Mouse (Mus musculus) activated CD4-positive, CD25-positive, alpha-beta regulatory T cell, adult 4 months (primary cell): ENCODE results near the gene Ppp1r21. TPM values are rescaled to one million over a fixed set of nuclear protein-coding genes. Genes with fewer than 3 reads are reported as not detected.

Experiments
- ATAC-seq: one replicate; pipeline ENCODE4 v1.8.0; 2017
- polyA plus RNA-seq, 2 experiments: library from polyadenylated mRNA; unstranded; fragments of 100-300 nt; shearing (Covaris generic); gene quantifications; one replicate each; pipeline ENCODE4 v1.2.1; 2017

Gene Ppp1r21
- polyA plus RNA-seq, 2 experiments from 2014 or later, result 21.8 to 34.3 TPM

DNA sequence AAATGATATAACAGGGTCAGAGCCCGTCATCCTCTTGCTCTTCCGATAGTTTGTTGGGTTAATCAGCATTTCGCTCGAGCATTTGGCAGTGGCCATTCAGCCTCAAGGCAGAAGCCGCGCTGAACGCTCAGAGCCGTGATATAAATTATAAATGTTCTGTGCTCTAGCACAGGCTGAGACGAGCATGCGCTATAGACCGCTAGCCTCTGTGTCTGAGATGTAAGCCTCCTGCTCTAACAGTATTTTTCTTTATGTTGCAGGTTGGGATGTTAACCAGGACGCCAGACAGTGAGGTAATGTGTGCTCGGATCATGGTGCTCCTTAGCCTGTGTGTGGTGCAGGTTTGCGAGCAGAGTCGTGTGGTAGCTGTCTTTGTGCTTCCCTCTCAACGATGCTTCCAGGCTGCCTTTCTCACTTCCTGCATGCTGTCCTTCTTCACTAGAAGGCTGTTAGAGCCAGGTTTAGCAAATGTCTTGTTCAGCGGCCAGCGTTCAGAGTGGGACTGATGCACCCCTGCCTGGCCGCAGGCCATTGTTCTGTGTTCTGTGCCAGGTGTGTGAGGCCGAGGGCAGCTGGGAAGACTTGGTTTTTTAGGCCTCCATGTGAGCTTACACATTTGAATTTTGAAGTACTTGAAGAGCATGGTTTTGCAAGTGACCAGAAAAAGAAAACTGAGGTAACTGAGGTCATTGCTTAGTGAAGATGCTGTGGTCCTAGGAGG lies 48.8 kb downstream of the Ppp1r21 start:
- ATAC-seq, result no peak

DNA sequence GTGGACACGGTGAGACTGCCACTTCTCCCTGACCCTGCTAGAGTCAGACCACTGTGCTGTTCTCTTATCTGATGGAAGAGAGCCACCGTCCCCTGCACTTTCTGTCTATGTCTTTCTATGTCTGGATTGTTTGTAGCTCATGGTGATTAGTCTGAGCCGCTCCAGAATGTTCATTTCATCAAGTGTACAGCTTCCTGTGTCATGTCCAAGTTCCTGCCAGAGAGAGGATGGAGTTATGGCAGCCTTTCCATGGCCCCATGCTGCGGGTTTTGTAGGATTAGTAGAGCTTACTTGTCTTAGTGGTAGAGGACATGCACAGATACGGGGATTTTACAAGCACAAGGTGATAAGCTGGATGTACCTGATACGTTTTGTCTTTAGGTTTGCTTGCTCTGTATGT lies 50.6 kb downstream of the Ppp1r21 start:
- no peak for ATAC-seq

DNA sequence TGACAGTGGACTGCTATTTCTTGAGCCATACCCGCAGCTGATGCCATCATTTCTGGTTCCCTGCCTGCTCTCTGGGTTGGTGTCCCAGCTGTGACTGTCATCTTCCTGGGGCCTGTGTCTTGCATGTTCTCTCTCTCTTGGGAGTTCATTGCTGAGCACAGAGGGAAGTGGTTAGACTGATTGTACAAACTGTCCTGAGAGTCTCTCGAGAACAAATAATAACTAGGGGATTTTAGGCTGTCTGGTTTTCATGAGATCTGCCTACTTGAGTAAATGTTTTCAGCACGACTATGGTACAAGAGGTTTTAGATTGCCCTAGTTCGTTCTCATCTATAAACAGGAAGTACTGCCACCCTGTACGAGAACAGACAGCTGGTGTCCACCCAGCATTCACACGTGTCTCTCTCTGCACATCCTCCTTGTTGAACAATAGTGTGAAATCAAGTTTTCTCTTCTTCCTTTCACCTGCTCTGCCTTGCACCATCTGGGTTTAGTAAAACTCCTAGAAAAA lies 51.6 kb downstream of the Ppp1r21 start:
- peak; percentile 94 for ATAC-seq

DNA sequence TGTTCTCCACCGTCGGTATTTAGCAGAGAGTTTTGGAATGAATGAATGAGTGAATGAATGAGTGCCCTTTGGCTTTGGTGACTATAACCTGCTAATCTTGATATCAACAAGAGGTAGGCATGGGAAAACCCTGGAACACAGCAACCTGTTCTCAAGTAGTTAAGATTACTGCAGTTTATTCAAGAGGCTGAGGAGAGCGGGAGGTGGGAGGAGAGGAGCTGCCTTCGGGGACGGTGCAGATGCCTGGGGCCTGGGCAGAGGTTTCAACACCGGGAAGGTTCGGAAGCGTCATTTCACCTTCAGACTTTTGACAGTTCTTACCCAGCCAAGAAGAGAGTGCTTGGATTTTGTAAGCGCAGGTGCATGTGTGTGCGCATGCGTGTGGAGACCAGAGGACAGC lies 53.1 kb downstream of the Ppp1r21 start:
- no peak for ATAC-seq

DNA sequence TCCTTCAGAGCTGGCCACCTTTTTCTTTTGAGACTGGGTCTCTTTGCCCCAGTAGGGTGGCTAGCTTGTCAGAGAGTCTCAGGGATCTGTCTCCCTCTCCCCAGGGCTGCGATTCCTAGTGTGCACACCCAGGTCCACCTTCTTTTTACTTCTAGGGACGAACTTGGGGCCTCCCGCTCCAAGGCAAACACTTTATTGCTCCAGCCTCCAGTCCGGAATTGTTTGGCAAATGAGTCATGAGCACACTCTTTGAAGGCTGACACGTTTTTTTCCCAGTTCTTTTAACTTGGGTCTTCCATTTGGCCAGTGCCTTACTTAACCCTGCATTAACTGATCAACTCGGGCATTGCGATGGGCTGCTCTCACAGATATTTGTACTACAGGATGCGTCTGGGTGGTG lies 53.5 kb downstream of the Ppp1r21 start:
- ATAC-seq, result no peak

DNA sequence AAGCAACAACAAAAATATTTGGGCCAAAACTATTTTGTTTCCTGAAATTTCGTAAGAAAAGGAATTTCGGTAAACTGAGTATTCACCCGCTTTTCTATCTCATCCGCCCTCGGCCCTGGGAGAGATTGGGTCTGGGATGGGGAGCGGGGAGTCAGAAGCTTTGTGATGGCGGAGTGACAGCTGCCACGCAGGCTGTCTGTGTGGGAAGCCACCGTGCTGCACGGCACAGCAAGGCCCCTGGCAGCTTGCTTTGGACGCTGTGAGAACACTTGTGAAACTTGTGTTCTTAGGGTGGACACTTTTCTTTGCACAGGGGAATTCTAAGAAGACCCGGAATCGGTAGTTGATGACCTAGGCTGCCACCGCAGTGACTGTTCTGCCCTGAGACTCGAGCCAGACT lies 57.5 kb downstream of the Ppp1r21 start:
- ATAC-seq, result no peak

DNA sequence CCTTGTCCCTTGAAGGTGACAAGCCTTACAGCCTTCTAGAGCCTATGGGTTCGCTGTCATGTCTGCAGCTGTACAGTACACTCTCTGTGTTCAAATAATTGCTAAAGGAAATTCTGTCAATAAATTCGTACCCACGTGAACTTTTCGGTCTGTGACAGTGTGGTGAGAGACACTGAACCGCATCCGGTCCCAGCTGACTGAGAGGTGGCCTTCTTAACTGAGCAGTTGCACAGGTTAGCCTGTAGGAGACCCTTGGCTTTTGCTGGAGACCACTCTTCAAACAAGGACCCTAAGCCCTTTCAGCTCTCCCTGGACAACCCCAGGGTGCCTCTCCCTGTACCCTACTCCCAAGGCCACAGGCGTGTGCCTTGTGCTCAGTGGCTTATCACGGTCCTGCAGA lies 58.3 kb downstream of the Ppp1r21 start:
- peak; percentile 62 for ATAC-seq

DNA sequence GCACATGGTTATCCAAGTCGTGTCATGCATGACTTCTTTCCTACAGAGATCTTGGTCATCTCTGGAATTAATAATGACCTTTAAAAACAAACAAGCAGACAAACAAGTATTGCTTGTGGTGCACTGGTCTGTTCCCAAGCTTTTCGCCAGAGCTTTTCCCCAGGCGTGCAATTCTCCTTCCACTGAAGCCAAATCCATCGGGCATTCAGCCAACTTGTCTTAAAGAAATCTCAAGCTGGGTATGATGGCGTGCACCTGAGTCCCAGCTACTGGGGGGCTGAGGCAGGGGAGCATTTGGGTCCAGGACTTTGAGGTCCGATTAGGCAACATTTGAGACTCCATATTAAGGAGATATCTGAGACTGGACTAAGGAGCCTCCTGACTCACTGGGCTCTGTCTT lies 60.3 kb downstream of the Ppp1r21 start:
- ATAC-seq, result no peak

DNA sequence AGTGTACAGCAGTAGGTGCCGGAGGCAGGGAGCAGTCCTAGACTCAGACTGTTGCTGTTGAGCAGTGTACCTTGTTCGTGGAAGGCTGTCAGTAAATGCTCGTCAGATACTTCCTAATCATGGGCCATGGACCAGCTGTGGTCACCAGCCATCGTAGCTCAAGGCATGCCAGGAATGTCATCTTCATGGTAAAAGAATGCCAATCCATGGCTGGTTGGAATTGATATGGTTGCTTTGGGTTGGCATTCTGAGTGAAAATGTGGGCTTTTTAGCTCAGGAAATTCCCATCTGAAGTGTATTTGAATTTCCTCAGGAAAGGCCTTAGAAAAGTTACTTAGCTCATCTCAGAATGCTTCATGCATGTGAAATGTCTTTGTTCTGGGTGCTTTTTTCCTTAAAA lies 65.2 kb downstream of the Ppp1r21 start:
- ATAC-seq, result no peak

DNA sequence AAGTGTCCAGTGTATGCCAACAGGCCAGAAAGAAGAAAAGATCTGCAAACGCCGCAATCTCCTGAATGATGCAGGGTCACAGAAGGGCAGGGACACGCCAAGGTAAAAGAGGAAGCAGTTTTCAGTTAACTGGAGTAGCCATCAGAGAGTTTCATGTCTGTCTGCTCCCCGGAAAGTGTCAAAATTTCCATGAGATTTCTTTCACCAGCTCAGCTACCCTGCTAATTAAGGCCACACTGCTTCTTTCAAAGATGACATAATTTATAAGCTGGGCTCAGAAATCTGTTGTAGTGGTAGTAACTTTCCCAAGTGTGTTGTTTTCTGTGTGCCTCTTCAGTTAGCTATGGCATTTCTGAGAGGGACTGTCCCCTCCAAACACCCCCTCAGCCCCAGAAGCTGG lies 66.2 kb downstream of the Ppp1r21 start:
- ATAC-seq, result no peak

DNA sequence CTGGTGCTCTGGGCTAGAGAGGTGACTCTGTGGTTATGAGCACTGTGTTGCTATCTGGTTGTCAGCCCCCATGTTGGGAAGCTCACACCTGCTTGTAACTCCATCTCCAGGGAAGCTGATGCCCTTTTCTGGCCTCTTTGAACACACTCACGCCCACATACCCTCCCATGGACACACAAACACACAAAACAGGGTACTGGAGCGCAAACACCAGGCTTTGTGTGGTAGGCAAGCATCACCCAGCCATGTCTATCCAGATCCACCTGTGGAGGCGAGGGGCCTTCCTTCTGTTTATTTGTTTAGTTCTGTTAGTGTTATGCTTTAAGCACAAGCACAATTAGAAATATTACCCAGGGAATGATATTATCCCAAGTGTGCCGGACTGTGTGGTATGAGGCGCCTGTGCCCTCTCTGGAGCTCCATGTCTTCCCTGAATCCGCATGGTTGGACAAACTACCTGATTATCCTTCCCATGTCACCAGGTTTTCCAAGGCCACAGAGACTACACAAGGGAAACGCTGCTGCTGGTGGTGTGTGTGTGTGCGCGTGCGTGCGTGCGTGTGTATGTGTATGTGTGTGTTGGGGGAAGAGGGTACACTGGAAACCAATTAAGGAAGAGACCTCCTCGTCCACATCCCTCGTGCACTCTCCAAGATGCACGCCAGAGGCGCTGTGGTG lies 66.8 kb downstream of the Ppp1r21 start:
- ATAC-seq, result peak; percentile 76

DNA sequence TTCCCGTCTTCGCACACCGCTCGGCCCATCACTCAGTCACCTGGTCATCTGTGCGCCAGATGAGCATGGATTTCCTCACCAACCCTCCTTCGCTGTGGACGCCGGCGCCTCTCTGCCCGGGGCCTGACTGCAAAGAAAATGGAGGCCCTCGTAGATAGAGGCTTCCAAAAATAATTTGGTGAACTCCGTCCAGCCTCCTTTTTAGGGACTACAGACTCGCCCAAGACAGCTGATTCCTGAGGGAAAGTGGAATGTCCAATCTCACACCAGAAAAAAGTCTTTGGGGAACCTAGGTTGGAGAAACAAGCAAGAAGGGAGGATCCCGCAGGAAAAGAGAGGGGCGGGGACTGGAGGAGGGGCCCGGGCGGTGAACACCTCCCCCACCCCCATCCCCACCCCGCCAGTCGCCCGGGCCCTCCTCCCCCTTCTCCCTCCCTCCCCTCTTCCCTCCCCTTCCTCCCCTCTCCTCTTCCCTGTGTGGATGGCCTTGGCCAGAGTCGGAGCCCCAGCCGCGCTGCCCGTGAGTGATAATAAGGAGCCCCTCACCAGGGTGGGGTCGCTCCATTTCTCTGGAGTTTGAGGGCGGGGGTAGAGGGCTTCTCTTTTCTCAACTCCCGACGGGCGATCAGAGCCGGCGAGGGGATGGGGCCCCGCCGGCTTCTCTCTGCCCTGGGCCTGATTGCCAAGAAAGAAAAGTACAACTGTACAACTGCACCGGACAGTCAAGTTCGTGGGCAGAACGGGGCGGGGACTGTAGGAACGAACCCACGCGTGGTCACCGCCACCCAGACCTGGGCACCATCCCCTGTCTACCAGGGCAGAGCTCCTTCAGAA lies 67.5 kb downstream of the Ppp1r21 start, which contains the start of gene Ston1:
Ston1 (plus strand) TSS at position 463 of the 834 bp plus-strand sequence.
- peak; percentile 3 for ATAC-seq

DNA sequence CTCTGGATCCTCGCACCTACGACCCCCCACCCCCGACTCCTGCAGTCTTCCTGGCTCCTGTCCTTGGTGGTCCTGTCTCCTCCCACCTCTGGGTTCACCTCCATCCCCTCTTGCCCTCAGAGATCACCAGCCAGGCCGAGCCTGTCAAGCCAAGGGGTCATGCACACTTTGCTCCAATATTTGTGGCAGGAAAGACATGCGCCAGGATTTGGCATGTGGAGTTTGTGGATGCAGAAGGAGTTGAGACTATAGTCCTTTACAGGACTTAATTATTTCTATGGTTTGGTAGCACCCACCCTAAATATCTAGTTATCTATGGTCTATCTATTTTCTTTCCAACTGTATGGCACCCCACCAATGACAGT lies 68.1 kb downstream of the Ppp1r21 start:
- no peak for ATAC-seq

DNA sequence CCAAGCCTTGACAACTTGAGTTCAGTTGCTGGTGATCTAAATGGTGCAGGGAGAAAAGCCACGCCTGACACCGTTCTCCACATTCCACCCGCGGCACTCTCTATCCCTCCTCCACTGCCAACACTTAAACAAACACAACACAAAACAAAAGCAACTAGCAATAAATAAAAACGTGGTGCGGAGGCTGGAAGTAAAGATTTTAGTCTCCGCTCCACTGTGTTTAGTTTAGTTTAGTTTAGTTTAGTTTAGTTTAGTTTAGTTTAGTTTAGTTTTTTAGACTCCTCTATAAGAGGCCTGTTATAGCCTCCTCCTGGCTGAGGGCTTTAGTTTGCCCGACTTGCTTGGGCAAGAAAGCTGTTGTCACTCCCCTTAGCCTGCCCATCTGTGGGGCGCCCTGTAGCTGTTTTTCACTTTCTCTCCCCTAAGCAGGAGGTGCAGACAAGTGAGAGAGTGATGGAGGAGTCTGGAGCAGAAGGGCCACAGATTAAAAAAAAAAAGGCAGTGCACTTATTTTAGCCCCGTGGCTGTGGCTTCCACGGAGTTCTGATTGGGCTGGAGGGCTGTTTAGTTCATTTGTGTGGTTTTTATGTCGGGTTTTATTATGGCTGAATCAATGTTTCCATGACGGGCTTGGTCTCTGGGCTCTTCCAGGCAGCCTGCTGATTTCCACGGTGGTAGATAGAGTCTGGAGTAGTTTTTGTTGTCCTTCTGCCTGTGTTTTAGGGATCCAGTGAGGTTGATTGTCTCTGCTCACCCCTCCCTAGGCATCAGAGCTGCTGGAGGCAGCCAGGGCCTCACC lies 68.9 kb downstream of the Ppp1r21 start:
- peak; percentile 58 for ATAC-seq

DNA sequence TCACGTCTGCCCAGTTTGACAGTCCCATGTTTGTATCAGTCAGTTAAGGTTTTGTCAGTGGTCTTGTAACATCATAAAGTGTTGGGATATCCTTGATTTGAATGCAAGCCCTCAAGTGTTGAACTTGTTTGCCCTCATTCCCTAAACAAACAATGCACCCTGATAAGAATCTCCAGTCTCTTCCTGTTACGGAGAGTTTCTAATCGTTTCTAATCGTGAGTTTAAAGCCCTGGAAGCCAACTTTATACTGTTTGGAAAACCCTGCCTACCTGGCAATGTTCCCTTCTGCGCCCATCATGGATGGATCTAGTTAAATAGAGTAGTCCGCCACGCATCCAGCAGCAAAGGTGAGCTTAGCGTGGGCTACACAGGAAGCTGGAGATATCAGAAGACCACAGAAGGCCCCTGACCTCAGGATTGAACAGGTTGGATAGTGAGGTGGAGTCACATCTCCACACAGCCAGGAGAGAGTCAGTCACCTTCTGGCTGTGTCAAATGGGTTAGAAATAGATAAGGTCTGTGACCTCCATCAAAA lies 70.6 kb downstream of the Ppp1r21 start:
- no peak for ATAC-seq

DNA sequence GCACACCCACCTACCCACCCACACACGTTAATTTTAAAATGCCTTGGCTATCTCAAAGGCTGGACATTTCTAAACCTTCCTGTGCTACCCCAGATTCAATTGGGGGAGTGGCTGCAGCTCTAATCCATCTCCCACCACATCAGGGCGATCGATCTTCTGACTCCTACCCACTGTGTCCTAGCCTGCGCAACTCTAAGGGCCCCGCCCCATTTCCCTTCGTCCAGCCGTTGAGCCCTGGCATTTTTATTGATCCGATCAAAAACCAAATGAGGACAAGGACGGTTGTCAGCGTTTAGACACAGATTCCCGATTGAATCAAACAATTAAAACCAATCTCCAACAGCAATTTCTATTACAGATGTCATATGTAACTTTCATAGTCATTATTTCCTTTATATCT lies 74.0 kb downstream of the Ppp1r21 start:
- ATAC-seq, result no peak

DNA sequence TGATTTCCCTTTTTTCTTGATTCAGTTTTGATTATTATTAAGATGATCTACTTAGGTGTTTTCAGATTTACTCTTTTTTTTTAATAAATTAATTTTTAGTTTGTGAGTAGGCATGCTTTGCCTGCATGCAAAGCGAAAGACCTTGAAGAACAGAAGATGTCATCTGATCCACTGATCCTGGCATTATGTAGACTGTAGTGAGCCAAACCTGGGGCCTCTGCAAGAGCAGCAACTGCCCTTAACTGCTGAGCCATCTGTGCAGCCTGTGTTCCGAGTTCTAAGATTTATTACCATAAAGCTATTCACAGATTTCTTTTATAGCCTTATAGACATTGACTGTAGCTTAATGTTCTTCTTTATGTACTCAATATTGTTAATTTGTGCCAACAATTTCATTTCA lies 76.1 kb downstream of the Ppp1r21 start:
- ATAC-seq, result no peak

DNA sequence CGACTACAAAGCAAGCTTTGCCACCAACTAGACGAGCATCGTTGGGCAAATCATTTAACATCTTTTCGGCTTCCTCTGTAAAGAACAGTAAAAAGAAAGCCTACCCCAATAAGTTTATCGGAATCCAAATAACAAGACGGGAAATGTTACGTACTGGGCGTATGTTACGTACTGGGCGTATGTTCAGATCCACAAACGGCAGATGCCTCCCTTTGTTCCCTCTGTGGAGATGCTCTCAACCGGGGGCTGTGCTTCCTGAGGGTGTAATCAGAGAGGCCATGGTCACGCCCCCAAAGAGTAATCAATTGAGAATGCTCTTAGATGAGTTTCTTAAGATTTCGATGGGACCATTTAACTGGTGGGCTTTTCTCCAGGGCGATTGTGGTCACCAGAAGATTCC lies 79.4 kb downstream of the Ppp1r21 start:
- ATAC-seq, result no peak

DNA sequence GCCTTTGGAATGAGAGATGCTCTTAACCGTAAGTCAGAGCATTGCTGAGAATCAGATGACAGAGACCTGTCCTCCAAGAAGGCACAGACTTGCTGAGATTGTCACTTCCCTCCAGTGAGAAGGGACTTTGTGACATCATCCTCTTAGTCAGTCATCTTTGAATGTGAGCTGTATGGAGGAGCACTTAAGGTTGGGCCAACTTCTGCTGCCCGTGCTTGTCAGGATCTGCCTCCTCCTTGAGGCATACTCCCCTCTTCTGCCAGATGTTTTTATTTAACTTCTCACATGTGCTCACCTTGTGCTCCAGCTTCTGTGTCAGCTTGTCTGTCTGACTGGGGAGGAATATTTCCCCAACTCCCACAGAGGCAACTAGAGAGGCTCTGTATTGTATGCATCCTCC lies 81.1 kb downstream of the Ppp1r21 start:
- no peak for ATAC-seq

DNA sequence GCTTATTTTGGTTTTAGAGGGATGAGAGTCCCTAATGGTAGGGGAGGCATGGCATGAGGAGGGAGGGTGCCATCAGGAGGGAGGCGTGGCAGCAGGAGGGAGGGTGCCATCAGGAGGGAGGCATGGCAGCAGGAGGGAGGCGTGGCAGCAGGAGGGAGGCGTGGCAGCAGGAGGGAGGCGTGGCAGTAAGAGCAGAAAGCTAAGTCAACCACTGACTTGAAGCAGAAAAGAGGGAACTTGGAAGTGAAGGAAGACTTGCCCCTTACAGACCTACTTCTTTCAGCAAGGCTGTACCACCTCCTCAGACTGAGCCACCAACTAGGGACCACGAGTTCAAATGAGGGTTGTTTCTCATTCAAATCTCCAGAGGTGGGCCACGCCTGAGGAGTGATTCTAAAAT lies 83.3 kb downstream of the Ppp1r21 start:
- no peak for ATAC-seq

DNA sequence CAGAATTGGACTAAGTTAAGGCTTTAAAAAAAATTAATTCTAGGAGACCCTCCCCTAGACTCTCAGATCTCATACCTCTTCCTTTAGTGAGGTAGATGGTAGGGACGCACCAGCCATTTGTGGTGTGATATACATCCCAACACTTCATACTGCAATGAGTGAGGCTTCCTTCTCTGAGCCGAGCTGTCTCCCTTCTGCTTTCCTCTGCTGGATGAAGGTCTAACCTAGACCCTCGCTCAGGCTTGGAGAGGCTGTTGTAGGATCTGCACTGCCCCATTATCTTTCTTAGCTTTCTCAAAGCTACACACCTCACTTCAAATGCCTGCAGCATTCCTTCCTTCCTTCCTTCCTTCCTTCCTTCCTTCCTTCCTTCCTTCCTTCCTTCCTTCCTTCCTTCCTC lies 83.8 kb downstream of the Ppp1r21 start:
- ATAC-seq, result no peak

DNA sequence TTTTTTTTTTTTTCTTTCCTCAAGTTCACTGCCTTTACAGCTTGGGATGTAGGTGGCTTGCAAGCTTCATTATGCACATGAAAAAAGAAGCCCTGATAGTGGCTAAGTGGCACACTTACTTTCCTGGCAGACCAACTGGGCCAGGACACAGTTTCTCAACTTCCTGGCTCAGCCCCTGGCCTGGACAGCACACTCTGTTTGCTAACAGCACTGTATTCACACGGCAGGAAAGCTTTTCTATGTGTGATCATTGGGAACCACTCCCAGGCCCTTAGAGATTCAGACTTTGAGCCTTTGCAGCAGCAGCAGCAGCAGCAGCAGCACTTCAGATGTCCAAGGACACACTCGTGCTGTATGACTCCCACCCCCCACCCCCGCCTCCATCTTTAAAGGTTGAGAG lies 84.3 kb downstream of the Ppp1r21 start:
- no peak for ATAC-seq
